Mouse (Mus musculus) adrenal gland, adult (tissue): ENCODE measurements around the gene Tm6sf1.

Experiments
- DNase-seq, 2 experiments: peaks; one replicate each; pipeline ENCODE4 v3.0.0; 2022 to 2023; ENCODE audit warnings: low spot score in 1 of 2; ENCODE audit not compliant: inconsistent age in 2 of 2

Tm6sf1 gene

DNA sequence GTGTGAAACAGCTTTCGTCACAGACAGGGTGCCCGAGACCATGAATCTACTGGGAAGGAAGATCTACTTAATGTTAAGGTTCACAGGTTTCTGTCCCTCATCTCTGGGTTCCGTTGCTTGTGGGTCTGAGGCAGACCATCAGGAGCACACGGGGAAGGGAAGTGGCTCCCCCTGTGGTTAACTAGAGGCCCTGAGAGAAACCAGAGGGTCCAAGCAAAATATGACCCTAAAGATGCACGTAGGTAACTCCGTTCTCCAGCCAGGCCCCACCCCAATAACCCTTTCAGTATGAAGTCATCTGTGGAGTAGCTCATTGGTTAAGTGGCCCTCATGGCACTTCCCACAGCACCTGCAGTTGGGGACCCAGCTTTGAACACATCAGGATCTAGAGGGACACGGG is 9.2 kb upstream of the Tm6sf1 start:
- DNase-seq, result no peak

DNA sequence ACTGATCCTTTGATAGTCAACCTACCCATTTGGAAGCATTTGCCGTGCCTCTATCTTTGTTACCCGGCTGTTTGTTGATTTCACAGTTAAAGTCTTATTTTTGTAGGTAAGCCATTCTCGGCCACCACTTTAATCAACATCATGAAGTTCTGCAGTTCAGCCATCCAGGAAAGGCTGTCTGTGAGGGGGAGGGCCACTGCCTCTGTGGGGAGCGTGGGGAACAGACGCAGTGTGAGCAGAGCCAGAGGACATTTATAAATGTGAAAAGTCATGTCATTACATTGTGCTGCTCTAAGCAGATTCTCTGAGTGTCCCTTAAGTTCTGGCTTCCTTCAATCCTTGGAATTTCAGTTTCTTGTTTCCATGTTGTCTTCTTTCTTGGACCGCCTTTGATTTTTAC is 8.6 kb upstream of the Tm6sf1 start:
- DNase-seq, result no peak

DNA sequence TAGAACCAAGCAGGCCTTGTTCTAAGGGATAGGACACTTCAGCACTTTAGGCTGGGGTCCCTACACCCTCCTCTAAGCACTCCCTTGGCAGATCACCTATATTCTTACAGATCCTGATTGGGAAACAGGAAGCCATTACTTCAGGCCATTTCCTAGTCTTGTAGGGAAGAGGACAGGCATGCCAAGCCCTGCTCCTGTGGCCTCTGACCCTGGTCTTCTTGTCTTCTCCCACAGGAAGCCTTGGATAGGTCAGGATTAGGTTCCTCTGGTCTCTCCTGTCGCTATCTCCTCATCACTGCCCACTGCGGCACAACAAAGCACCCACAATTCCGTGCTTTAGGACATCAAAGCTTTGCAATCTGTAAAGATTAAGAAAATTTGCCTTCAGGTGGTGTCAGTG is 7.1 kb upstream of the Tm6sf1 start:
- DNase-seq, result peak in 1 of 2 experiments; percentile 46

DNA sequence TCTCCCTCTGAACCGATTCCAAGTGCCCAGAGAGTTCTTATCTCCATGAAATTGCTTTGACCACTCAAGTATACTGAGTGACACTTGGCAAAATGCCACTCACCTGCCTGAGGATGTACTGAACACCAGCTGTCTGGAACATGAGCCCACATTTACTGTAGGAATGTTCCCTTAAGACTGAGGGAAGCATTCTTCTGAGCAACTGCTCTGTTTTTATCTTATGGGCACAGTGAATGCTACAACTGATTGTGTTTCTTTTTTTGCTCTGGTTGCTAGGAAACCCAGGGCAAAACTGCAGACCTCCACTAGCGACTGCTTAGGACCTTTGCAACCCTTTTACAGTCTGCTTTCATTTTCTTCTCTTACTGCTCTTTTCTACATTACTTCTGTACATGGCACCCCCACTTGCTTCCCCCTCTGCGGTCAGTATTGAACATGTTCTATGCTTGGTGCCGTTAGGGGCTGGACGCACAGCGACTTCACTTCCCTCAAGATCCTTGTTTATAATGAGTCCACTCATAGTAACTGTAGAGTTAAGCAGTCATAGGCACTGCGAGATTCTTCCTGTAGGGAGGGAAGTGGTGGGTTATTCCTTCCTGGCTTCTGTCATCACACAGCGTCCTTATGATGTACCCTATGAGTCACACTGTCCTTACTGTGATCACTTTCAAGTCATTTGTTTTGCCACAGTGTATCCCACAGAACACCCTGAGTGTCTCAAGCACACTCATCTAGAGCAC is 4.1 kb upstream of the Tm6sf1 start:
- peak in 1 of 2 experiments; percentile 61 for DNase-seq

DNA sequence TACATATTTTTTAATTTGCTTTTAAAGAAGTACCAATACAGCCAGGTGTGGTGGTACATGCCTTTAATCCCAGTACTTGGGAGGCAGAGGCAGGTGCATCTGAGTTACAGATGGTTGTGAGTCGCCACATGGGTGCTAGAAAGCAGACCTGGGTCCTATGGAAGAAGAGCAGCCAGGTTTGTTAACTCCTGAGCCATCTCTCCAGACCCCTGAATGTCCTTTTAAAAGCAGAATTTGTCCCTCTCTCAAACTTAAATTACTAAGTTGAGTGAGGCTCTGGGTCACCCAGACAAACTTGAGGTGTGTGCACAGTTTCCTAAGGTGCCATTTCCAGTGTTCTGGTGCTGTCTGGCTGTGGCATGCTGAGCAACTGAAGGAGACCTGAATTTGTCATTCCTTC is 3.1 kb upstream of the Tm6sf1 start, which contains the start of gene Gm10160:
TSS of gene Gm10160 (minus strand) at position 101 of the 400 bp plus-strand sequence.
- no peak for DNase-seq

DNA sequence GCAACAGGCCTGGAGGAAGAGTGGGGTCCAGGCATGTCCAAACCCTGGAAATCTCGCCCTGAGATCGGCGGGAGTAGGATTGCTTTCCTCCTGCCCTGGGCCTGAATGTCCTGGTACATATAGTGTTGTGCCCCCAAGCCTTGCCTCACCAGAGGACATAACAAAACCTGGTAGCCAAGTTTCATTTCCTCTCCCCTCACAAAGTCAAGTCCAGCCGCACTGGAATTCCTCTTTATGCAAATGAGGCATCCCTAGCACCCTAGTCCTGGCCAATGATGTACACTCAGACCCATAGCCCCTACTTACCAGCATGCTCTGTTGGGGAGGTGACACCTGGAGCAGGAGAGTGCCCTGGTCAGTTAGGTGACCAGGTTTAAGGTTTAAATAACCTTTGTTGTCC is 2.6 kb upstream of the Tm6sf1 start:
- DNase-seq, result no peak

DNA sequence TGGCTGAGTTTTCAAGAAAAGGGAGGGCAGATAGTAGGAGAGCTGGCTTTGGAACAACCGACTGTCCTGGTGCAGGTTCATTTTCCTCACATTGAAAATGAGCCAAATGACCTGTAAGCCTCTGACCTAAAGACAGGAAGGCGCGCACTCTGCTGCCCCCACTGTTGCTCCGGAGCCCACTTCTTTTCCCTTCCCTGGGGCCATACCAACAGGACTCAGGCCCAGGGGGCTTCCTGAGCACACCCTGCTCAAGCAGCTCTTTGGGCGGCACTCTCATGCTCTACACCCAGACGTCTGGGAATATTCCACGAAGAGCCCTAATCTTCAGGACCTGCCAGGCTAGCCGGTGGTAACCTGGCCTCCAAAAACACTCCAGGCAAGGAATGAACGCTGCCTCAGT is 565 bp upstream of the Tm6sf1 start:
- DNase-seq, result no peak

DNA sequence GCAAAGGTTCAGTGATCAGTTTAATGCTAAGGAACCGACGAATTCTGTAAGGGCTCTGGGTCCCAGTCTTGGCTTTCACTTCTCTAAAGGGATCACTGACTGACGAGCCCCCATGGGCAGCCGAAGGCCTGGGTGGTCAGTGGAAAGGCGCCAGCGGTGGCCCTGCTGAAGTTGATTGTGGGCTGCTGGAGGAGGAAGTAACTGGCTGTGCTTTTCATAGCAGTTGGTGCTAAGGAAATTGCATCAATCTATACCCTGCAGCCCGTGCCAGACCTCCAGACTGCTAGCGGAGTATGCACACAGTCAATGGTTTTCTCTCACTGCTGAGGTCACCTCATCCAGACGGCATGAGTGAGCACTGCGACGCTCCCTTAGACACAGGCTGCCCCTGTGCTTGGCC is 1.3 kb downstream of the Tm6sf1 start:
- peak; percentile 46 to 52 for DNase-seq

DNA sequence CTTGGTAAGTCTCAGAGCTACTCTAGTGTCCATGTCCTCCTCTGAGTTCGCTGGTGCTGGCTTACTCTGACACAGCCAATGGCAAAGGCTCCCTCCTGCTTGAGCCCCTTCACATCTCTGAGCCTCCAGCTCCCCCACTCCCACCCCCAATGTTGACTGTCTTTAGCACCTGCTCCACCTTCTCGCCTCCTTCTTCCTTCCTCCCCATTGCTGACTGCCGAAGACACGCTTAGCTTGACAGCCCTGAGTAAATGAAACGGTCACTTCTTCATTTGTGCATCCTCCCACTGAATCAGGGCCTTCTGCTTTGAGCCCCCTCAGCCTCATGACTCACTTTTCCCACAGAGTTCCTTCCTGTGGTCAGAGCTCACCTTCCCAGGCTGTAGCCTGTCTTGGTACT is 2.2 kb downstream of the Tm6sf1 start:
- DNase-seq, result no peak

DNA sequence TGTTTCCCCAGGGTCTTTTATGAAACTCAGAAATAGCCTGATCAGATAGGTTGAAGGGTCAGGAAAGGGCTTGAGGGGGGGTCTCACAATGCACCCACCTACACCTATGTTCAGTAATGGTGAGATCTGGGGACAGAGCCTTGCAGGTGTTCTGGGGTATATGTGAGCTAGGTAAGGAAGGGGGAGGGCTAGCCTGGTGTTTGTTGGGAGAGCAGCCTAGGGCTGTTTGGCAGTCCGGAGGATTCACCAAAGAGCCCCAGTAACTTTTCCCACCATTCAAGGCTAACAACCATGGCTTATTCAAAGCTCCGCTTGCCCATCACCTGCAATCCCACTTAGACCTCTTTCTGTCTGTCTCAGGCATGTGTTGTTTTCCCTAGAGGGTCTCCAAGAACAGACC is 2.7 kb downstream of the Tm6sf1 start:
- no peak for DNase-seq

DNA sequence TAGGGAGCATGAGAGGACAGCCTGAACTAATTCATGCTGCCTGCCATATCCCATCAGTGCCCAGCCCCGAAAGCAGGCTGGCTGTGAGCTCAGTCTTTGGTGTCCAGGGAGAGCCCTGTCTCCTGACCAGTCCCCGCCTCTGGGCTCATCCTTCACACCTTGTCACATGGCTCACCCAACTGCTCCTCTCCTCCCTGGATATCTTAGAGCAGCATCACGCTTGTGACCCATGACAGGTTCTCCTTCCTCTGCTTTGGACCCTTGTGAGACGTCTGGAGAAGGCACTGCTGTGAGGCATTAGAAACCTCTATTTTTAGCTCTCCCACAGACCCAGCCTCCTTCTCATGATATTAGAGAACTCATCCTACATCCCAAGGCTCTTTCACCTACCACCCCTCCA is 3.1 kb downstream of the Tm6sf1 start:
- DNase-seq, result no peak

DNA sequence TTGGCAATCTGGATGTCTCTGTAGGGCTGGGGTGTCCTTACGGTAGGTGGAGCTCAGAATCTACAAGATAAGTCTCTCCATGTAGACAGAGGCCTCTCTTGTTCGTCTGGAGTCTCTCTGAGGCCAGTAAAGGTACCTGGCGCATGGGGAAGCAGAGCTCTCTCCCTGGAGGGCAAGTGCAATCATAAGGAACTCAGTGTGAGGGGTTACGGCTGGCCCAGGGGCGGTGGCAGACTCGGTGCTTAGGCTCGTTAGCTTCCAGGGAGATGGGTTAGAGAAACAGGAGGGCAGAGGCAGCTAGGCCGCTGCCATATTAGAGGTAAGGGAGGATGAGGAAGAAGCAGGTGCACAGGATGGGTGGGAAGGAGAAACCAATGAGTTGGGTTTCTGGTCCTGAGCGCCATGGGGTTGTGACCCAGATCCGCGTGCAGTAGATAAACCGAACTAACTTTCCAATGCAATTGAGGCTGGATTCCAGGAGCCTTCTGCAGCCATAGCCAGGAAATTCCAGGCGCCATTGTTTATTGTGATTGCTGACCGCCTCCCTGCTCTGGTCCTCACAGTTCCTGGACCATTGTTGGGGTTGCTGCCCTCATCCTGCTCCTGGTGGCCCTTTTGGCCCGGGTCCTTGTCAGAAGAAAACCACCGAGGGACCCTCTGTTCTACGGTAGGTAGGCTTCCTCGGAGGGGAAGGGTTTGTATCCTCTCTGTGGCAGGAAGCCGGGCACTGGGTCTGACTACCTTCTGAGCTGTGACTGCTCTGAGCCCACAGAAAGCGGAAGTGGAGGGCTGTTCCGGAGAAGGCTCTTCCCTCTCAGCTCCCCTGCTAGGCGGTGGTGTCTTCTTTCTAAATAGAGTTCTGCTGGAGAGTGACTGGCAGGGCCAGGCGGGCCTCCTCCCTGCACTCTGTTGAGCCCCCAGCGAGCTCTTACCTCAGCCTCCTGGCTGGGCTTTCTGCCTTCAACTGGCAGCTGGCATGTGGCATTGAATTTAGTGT is 4.1 kb downstream of the Tm6sf1 start:
- peak in 1 of 2 experiments; percentile 58 for DNase-seq

DNA sequence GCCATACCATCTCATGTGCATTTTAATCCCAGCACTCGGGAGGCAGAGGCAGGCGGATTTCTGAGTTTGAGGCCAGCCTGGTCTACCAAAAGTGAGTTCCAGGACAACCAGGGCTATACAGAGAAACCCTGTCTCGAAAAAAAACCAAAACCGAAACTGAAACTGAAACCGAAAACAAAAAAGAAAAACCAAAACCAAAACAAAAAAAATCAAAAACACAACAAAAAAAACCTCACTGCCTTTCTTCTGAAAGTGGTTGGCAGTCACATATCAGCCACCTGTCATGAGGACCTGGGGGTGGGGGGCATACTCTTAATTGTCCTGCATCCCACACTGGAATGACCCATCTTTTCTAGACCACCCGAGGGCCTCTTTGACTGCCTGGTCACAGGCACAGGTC is 5.8 kb downstream of the Tm6sf1 start:
- no peak for DNase-seq

DNA sequence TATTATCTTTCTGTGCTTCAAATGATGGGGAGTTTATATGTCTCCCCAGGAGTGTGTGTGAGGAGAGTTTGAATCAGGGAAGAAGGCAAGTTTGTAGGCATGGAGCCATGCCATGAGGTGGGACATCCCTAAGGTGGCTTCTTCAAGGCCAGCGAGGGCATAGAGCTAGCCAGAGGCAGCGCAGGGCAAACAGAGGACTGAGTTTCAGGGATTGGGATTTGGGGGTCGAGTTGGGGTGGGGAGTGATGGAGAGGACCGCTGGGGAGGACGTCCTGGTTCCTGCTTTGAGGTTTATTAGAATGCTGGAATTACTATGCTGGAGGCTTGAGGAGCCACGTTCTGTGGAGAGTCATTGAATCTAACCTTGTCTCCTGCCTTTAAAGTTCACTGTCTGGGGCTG is 7.1 kb downstream of the Tm6sf1 start:
- DNase-seq, result no peak

DNA sequence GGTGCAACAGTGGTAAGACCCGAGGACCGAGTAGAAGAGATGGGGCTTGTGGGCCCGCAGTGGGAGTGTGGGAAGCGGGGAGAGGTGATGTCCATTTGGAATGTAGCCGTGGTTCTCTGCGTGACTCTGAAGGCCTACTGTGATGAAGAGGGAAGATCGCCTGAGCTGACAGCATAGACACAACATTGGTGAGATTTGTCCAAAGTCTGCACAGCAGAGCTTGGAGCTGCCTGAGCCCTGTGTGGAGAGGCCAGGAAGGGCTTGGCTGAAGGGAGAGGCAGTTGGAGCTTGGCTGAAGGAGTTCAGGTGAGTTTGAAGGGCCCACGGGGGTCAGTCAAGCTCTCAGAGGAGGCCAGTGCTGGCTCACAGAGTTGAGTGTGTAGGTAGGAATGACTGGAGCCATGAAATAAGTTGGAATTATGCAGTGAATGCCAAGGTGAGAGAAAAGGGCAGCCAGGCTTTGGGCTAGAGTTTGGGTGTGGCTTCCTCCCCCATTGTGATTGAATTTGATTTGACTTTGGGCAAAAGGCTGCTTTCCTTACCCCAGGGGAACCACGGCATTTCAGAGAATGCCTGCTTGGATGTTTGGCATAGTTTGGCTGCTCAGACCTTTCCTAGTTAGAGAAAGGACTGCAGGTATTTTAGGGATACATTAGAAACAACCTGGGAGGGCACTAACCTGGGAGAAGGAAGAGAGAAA is 8.6 kb downstream of the Tm6sf1 start:
- no peak for DNase-seq

DNA sequence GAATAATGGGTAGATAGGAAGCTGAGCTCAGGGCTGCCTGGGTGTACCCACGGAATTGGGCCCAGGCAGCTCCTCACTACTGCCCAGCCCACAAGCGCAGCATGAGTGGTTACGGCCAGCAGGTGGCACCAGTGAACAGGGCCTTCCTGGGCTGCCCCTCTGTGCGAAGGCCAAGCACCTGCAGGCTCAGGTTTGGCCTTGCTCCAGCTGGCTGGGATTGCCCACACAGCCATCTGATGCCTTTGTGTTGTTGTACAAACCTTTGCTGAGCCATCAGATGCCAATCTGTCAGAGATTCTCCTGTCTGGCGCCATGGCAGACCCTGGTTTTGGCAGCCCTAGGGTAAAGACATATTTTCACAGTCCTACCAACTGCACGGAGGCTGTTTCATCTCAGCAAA is 9.4 kb downstream of the Tm6sf1 start:
- peak; percentile 73 to 90 for DNase-seq

DNA sequence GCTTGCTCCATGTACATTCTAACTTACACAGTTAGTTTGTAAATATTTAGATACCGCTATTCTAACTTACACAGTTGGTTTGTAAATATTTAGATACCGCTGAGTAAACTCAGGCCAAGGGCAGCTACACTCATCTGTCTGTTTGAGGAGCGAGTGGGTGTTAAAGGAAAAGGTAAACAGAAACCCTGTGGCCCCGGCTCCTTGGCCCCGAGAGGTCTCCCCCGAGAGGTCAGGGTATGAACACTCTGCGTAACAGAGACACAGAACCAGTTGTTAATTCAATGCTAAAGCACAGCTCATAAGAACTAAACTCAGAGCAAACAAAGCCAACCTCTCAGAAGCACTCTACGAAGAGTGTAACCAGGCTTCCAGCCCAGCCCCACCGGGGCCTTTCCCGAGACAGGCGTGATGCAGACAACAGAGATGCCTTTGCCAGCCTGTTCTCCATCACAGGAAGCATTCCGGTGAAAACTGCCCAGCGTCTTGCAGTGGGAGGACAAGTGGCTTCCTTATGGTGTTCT is 13.8 kb downstream of the Tm6sf1 start:
- DNase-seq, result no peak

DNA sequence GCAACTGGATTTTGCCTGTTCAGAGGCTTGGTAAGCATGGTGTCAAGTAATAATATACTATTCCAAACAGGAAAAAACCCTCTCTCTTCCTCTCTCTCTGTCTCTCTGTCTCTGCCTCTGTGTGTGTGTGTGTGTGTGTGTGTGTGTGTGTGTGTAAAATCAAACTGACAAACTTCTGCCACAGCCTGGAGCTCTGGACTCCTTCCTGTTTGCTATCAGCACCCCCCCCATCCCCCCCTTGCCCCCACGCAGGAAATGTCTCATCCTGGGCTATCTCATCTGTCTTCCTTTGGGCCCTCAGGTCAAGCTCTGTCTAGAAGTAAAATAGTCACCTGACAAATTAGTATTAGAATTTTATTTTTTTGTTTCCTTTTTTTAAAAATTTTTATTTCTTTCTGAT is 15.0 kb downstream of the Tm6sf1 start:
- DNase-seq, result no peak

DNA sequence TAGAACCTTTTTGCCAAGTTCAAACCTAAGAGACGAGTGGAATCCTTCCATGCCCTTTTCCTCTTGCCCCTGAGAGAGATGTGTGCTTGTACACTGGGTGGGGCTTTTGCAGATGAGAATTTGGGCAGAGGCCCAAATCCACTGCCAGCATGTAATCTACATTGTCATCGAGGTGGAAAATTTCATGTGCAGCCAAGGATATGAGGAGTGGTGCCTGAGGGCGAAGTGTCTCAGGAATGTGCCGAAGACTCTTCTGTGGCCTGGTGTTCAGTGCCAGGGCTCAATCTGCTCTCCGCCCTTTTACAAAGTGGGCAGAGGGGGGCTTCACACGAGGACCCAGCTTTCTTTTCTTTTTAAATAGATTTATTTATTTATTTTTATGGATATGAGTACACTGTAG is 15.8 kb downstream of the Tm6sf1 start:
- peak; percentile 27 to 60 for DNase-seq

DNA sequence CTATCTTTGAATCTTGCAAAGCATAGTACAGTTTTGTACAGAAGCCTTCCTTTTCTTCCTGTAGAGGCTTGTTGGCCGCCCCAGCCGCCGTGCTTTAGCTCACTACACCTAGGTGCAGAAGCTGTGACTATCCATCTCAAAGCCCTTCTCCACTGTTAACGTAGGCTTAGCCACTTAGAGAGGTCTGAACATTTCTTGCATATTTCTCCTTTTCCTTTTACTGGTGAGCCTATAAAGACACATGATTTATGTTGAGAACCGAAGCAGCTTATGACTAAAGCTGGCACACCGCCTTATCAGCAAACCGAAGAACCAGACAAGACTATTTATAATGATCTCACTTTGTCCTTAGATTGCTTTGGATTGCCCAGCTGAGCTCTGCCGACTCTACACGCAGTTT is 16.6 kb downstream of the Tm6sf1 start:
- DNase-seq, result peak; percentile 76 to 88

DNA sequence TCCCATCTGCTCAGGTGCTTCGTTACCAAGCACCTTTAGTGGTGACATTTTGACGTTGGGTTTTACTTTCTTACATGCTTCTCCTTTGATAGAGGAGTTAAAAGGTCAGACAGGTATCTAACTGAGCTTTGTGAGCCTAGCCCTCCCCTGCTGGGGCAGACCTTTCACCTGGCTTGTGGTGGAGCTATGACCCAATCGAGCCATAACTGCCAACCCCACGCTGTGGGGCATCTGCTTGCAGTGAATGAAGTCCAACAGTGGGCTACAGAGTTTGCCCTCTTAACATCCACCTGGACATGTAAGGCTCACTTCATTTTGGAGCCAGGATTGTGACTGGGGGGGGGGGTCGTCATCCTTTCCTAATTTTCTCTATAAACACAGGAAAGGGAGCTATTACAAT is 21.5 kb downstream of the Tm6sf1 start:
- no peak for DNase-seq
